Mouse (Mus musculus) CD4-positive, CD25-positive, alpha-beta regulatory T cell (primary cell): ENCODE measurements around the gene Efcab12. TPM values are rescaled to one million over a fixed set of nuclear protein-coding genes. Genes with fewer than 3 reads are reported as not detected.

Experiments
- polyA plus RNA-seq: library from polyadenylated mRNA; unstranded; fragments of 100-300 nt; shearing (Covaris generic); gene quantifications from one replicate; pipeline ENCODE4 v1.2.1, GENCODE M21; 2017

Efcab12 gene
- 0.56 TPM for polyA plus RNA-seq

GRCm38 (mm10) chr6:115838161-115838597, at the start of gene Efcab12:
Gene Efcab12, minus strand, starts transcription at chr6:115838412.

GRCm38 (mm10) chr6:115853091-115853813, 15.0 kb upstream of the Efcab12 start, which contains the start of the genes Mbd4 and Ift122:
Gene Mbd4, minus strand, starts transcription at chr6:115853371.
Gene Ift122, plus strand, starts transcription at chr6:115853470.

GRCm38 (mm10) chr6:115808488-115809231, 29.6 kb downstream of the Efcab12 start, which contains the start of gene Rpl32:
Gene Rpl32, minus strand, starts transcription at chr6:115808747.

GRCm38 (mm10) chr6:115774501-115774921, 63.7 kb downstream of the Efcab12 start, which contains the start of gene Cand2:
Gene Cand2, plus strand, starts transcription at chr6:115774538.

GRCm38 (mm10) chr6:115761995-115762756, 76.0 kb downstream of the Efcab12 start, which contains the start of gene Tmem40:
Gene Tmem40, minus strand, starts transcription at chr6:115762410.

Other genes starting within 250 kb of the Efcab12 start
- 0.30 TPM for gene Mkrn2os, start 245.8 kb downstream of the Efcab12 start, polyA plus RNA-seq
- gene Mkrn2, start 236.5 kb downstream of the Efcab12 start, polyA plus RNA-seq, result 37.5 TPM
- 124 TPM for gene Raf1, start 161.8 kb downstream of the Efcab12 start, polyA plus RNA-seq
- gene Tmem40, start 76.0 kb downstream of the Efcab12 start, polyA plus RNA-seq, result not detected
- gene Cand2, start 63.9 kb downstream of the Efcab12 start, polyA plus RNA-seq, result 9.3 TPM
- 3,148 TPM for gene Rpl32, start 29.7 kb downstream of the Efcab12 start, polyA plus RNA-seq
- gene Mbd4, start 15.0 kb upstream of the Efcab12 start, polyA plus RNA-seq, result 10.8 TPM
- 2.4 TPM for gene Ift122, start 15.1 kb upstream of the Efcab12 start, polyA plus RNA-seq
- gene Rho, start 93.3 kb upstream of the Efcab12 start, polyA plus RNA-seq, result not detected
- not detected for gene H1foo, start 106.5 kb upstream of the Efcab12 start, polyA plus RNA-seq
- 5.6 TPM for gene Plxnd1, start 156.6 kb upstream of the Efcab12 start, polyA plus RNA-seq